Mouse (Mus musculus): ENCODE measurements around the gene Pax5. TPM values are rescaled to one million over a fixed set of nuclear protein-coding genes. Genes with fewer than 3 reads are reported as not detected.

The Pax5 gene
- polyA plus RNA-seq, 1 experiment from 2014 or later = 0.01 TPM

DNA sequence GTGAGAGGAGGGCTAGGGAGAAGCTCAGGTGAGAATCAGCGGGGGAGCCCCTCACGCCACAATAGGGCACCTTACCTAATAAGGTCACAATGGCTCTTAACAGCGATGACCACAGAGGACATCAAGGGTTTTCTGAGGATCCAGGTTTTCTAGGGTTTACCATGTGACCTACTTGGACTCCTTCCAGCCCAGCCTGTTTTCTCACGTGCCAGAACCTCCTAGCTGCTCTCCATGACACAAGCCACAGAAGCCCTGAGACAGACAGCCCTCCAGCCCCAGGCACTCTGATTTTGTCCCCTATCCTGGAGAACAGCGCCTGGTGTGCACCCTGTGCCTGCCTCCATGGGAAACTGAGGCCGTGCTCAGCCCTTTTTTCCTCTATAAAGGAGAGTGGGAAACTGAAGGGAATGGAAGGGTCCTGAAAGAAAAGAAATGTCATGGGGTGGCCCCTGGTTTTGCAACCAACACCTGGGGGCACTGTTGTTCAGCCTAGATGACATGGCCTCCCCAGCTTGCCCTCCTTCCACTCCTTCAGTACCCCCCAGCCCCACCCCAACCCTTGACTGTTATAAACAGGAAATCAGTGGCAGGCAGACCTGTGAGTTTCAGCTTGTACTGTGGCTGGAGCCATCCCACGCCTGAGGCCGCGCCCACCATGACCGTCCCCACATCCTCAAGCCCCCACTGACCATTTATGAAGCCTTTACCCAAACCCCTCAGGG, 37.9 kb downstream of the Pax5 start:
- ATAC-seq = no peak
- H3K4me2 ChIP-seq (replicated peaks) = no peak overlapping the region
- H3K9ac ChIP-seq = no peak overlapping the region
- no peaks in the 10 kb centered on the region for H3K36me3 ChIP-seq
- H3K27ac ChIP-seq = no peak overlapping the region
- no peaks in the 10 kb centered on the region for H3K4me1 ChIP-seq (replicated peaks)
- H3K27me3 ChIP-seq (replicated peaks) = no peaks in the 10 kb centered on the region
- 48% methylated on average over 10 of the region's 10 CpGs for WGBS
- no peaks in the 10 kb centered on the region for H3K9me3 ChIP-seq
- H3K4me3 ChIP-seq (replicated peaks) = no peak overlapping the region

DNA sequence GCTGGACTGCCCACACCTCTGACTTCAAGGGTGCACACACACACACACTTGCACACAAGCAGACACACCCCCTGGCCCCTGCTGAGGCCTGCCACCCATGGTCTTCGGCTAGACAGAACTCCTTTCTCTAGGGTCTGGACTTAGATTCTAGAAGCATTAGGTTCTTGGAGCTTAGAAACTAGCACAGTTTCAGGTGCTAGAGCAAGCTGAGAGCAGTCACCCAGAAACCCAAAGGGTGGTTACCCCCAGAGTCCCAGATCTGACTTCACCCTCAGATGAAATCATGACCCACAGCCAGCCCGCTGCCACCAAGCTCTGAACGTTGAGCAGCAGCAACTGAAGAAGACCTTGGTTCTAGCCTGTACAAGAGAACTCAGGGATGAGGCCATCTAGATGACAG, 38.8 kb downstream of the Pax5 start:
- Histone ChIP-seq H3K27me3 (replicated peaks) (peaks cover 2% of the 10 kb centered on the region; the same call in 1 of the 2 replicates), H3K36me3 (no peaks in the 10 kb centered on the region), H3K27ac (no peak overlapping the region), H3K4me1 (replicated peaks) (no peaks in the 10 kb centered on the region), H3K4me3 (replicated peaks) (no peak overlapping the region), H3K9ac (no peak overlapping the region), H3K4me2 (replicated peaks) (no peak overlapping the region), H3K9me3 (no peaks in the 10 kb centered on the region)
- 85% methylated on average over 3 of the region's 3 CpGs for WGBS
- ATAC-seq = no peak

DNA sequence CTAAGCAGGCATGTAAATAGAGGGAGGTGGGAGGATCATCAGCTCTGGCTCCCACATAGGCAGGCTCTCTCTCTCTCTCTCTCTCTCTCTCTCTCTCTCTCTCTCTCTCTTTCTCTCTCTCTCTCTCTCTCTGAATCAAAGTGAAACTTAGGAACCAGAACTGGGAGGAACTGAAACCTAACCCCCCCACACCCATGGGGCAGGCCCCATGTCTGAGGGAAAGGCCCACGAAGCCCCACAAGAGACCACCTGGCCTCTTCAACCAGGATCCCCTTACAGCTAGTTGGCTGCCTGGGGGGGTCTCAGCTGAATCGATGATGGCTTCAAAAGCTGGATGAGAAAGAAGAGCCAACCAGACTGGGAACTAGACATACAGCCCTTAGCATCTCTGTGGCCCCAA, 39.3 kb downstream of the Pax5 start:
- no peaks in the 10 kb centered on the region for H3K9me3 ChIP-seq
- H3K27me3 ChIP-seq (replicated peaks) = peaks cover 5% of the 10 kb centered on the region; the same call in 1 of the 2 replicates
- no peak overlapping the region for H3K4me3 ChIP-seq (replicated peaks)
- no peak for ATAC-seq
- H3K4me1 ChIP-seq (replicated peaks) = no peaks in the 10 kb centered on the region
- H3K36me3 ChIP-seq = no peaks in the 10 kb centered on the region
- H3K9ac ChIP-seq = no peak overlapping the region
- no peak overlapping the region for H3K27ac ChIP-seq
- H3K4me2 ChIP-seq (replicated peaks) = no peak overlapping the region
- 78% methylated on average over 2 of the region's 2 CpGs for WGBS

DNA sequence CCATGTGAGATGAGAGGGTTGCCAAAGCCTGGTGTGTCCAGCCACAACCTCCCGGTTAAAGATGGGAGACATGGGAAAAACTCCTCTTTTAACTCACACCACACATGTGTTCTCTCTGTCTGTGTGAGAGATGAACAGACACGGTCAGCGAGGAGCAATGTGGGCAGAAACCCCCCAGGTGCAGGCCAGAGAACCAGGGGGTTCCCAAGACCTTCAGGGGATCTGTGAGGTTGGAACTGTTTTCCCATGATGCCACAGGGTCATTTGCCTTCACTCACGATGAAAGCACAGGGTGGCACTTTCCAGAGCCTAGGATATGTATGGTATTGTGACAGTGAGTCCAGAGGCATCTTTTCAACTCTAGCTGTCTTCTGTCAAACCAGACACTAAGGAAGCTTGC, 39.9 kb downstream of the Pax5 start:
- H3K27ac ChIP-seq = no peak overlapping the region
- ATAC-seq = no peak
- no peaks in the 10 kb centered on the region for H3K4me1 ChIP-seq (replicated peaks)
- no peak overlapping the region for H3K9ac ChIP-seq
- 78% methylated on average over 4 of the region's 4 CpGs for WGBS
- no peak overlapping the region for H3K4me3 ChIP-seq (replicated peaks)
- no peaks in the 10 kb centered on the region for H3K9me3 ChIP-seq
- no peak overlapping the region for H3K4me2 ChIP-seq (replicated peaks)
- H3K27me3 ChIP-seq (replicated peaks) = peaks cover 11% of the 10 kb centered on the region
- no peaks in the 10 kb centered on the region for H3K36me3 ChIP-seq

DNA sequence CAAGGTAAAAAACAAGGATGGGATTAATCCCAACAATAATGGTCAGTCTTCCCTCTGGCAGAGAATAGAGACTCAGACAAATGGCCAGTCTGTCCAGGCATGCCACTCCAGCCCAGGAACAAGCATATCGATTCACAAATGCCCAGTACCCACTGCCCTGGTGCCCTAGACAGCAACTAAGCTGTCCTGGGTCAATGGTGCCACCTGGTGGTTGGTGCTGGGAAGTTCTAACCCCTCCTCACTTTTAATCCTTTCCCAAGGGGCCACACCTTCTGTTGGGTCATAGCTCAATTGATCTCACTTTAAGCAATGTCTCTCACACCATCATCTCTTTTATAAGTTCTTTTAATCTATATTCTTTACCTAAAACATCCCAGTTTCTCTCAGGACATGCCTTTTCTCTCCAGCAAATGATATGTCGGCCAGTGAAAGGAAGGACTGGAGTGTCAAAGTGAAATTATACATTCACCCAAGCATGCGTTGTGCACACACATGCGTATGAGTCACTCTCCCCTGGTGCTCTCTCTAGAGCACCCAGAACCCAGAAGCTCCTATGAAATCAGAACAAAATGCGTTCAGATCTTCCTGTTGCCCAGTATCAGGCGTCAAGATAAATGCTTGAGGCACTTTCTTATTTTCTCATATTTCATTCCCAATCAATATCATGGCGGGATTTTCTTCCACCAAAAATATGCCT, 40.7 kb downstream of the Pax5 start:
- H3K9ac ChIP-seq = no peak overlapping the region
- no peak overlapping the region for H3K27ac ChIP-seq
- peaks cover 19% of the 10 kb centered on the region for H3K27me3 ChIP-seq (replicated peaks)
- WGBS = 83% methylated on average over 7 of the region's 7 CpGs
- H3K4me2 ChIP-seq (replicated peaks) = no peak overlapping the region
- no peak for ATAC-seq
- H3K36me3 ChIP-seq = no peaks in the 10 kb centered on the region
- H3K4me1 ChIP-seq (replicated peaks) = no peaks in the 10 kb centered on the region
- H3K9me3 ChIP-seq = no peaks in the 10 kb centered on the region
- no peak overlapping the region for H3K4me3 ChIP-seq (replicated peaks)

DNA sequence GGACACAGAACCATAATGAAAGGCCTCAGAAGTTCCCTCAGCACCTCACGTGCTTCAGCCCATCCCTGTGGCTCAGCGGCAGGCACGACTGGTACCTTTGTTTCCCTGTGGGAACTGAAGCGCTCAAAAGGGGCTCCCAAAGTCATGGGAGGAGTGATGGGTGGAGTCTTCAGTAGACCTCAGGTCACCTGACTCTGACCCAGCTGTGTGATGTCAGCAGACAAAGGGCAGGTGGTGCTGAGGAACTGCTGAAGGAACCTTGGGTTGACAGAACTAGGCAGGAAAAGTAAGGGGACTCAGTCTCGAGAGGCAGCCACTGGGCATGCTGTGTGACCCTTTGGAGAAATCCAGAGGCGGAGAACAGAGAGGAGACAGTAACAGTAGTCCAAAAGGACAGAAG, 41.7 kb downstream of the Pax5 start:
- Histone ChIP-seq H3K4me3 (replicated peaks) (no peak overlapping the region), H3K9me3 (no peaks in the 10 kb centered on the region), H3K4me1 (replicated peaks) (peaks cover 4% of the 10 kb centered on the region; the same call in 1 of the 2 replicates), H3K9ac (no peak overlapping the region), H3K27me3 (replicated peaks) (peaks cover 29% of the 10 kb centered on the region), H3K4me2 (replicated peaks) (no peak overlapping the region), H3K36me3 (no peaks in the 10 kb centered on the region), H3K27ac (no peak overlapping the region)
- WGBS = 72% methylated on average over 6 of the region's 6 CpGs
- ATAC-seq = no peak

DNA sequence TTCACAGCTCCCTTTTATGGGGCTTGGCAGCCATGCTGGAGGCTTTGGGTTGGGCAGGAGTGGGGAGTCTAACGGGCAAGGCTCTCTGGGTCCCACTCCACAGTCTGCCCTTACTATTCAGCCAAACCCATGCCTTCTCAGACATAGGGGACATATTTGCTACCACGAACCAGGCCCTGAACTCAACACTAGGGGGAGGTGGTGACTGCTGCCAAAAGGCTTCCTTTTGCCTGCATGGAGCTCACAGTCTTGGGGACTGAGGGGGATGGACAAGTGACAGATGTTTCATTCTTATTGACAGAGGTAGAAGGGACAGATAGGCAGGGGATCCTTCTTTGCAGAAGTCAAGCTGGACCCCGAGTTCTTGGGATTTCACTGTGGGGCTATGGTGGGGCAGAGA, 42.1 kb downstream of the Pax5 start:
- WGBS = 55% methylated on average over 3 of the region's 3 CpGs

DNA sequence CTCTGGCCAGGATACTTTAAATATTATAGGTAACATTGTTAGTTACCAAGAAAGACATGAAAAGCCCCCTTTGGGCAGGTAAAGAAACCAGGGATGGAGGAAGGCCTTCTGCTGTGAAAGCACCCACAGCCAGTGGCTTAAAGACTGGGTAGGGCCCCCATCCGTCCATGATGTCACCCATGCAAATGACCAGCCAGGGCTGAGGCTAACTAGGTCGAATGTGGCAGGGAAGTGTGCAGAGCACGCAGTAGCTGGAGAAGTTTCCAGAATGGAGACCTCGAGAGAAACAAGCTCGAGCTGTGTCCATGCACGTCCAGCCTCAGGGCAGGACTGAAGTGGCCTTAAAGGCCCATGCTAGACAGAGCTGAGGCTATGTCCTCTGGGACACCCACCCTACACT, 42.9 kb downstream of the Pax5 start:
- Histone ChIP-seq H3K9me3 (no peaks in the 10 kb centered on the region), H3K4me3 (replicated peaks) (no peak overlapping the region), H3K4me2 (replicated peaks) (no peak overlapping the region), H3K9ac (no peak overlapping the region), H3K36me3 (no peaks in the 10 kb centered on the region), H3K27me3 (replicated peaks) (peaks cover 41% of the 10 kb centered on the region), H3K27ac (no peak overlapping the region), H3K4me1 (replicated peaks) (peaks cover 6% of the 10 kb centered on the region; the same call in 1 of the 2 replicates)
- 77% methylated on average over 6 of the region's 6 CpGs for WGBS
- ATAC-seq = no peak

More for the DNA sequence above, 42.1 kb downstream of the Pax5 start:
- H3K4me2 ChIP-seq (replicated peaks) = no peak overlapping the region
- H3K27me3 ChIP-seq (replicated peaks) = peaks cover 33% of the 10 kb centered on the region
- peaks cover 6% of the 10 kb centered on the region; the same call in 1 of the 2 replicates for H3K4me1 ChIP-seq (replicated peaks)
- no peak overlapping the region for H3K4me3 ChIP-seq (replicated peaks)
- no peaks in the 10 kb centered on the region for H3K9me3 ChIP-seq
- no peak for ATAC-seq
- no peak overlapping the region for H3K9ac ChIP-seq
- no peaks in the 10 kb centered on the region for H3K36me3 ChIP-seq
- no peak overlapping the region for H3K27ac ChIP-seq

DNA sequence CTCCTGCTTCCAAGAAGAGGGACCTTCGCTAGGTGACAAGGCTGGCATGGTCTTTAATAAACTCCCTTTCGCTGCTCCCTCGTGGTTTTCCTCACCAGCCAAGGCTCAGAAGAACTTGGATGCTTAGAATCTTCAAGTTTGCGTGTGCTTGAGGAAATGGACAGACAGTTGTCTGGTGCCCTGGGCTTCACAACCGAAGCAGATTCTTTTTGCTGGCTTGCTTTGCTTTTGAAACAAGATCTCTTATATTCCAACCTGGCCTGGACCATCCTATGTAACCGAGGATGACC, 45.6 kb downstream of the Pax5 start:
- Histone ChIP-seq H3K27me3 (replicated peaks) (peaks cover 44% of the 10 kb centered on the region), H3K27ac (no peak overlapping the region), H3K4me2 (replicated peaks) (peak overlapping the region; percentile 98), H3K4me3 (replicated peaks) (peak overlapping the region; percentile 53), H3K9ac (peak overlapping the region; percentile 42), H3K36me3 (no peaks in the 10 kb centered on the region), H3K4me1 (replicated peaks) (peaks cover 6% of the 10 kb centered on the region; the same call in 1 of the 2 replicates), H3K9me3 (no peaks in the 10 kb centered on the region)
- no peak for ATAC-seq
- WGBS = 32% methylated on average over 6 of the region's 6 CpGs

DNA sequence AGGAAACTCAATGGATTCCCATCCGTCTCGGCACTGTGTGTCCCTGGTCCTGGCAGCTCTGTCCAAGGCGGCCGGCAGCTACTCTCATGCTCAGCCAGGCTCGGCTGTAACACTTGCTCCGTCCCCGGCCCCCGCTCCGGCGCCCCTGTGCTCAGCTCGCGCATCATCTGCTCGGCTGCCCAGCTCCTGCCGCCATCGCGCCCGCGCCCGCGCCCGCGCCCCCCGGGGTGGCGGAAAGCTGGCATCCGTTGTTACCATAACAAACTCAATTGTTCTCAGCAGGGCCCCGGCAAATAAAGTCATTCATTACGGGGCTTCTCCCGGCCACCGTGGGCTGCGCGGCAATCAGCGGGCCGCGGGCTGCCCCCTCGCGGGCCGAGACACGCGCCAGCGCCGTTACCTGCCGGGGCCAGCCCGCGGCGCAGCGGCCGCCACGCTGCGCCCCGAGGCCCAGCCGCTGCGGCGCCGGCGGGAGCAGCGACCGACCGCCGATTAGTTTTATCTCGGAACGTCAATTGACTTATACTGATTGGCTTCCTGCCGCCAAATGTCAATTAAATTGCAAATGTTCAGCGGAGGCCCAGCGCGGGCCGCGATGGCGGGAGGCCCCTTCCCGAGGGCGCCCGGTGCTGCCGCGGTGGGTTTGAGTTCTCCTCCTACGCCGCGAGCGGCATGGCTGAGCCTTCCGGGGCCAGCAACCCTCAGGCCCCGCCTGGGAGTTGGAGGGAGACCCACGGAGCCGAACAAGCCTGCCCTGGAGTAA, 46.1 kb downstream of the Pax5 start:
- Histone ChIP-seq H3K9me3 (no peaks in the 10 kb centered on the region), H3K9ac (peak overlapping the region; percentile 42), H3K27ac (no peak overlapping the region), H3K4me3 (replicated peaks) (peak overlapping the region; percentile 53), H3K4me1 (replicated peaks) (peaks cover 6% of the 10 kb centered on the region; the same call in 1 of the 2 replicates), H3K27me3 (replicated peaks) (peaks cover 44% of the 10 kb centered on the region), H3K4me2 (replicated peaks) (peak overlapping the region; percentile 98), H3K36me3 (no peaks in the 10 kb centered on the region)
- peak; percentile 61; the same call in 1 of the 2 replicates for ATAC-seq
- under 1% methylated on average over 81 of the region's 81 CpGs for WGBS

DNA sequence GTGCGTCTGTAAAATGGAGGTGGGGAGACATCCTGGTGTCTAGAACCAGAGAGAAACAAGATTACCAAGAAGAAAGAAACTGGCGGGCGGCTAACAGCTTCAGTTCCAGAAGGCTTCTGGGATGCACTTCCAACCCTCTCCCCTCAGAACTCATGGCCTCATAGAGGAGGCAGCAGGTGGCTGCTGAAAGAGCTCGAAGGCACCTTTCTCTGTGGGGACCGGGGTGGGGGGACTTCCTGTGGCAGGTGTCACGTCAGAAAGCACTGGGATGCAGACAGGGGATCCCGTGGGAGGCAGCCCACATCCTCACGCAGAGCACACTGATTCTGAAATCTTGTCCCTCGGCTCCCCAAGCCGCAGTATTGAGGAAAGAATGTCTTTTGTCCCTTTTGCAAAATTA, 46.8 kb downstream of the Pax5 start:
- Histone ChIP-seq H3K4me2 (replicated peaks) (peak overlapping the region; percentile 98), H3K4me3 (replicated peaks) (no peak overlapping the region), H3K4me1 (replicated peaks) (peaks cover 6% of the 10 kb centered on the region; the same call in 1 of the 2 replicates), H3K36me3 (no peaks in the 10 kb centered on the region), H3K27ac (no peak overlapping the region), H3K27me3 (replicated peaks) (peaks cover 44% of the 10 kb centered on the region), H3K9me3 (no peaks in the 10 kb centered on the region), H3K9ac (no peak overlapping the region)
- peak; percentile 4; the same call in 1 of the 2 replicates for ATAC-seq
- 34% methylated on average over 10 of the region's 10 CpGs for WGBS

DNA sequence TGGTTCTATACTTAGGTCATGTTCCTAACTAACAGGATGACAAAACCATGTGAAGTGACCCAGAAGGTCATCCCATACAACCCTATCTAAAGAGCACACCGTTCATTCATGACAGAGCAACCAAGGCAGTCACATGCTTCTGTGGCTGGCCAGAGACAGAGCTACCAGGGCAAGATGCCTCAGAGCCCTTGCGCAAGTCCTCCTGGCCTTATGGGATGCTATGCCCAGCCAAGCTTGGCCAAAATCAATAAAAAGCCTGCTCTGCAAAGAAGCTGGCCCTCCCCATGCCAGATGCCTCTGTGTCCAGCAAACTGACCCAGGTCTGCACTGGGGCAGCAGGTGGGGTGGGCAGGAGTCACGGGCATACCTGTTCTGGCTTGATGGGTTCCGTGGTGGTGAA, 65.1 kb downstream of the Pax5 start:
- Histone ChIP-seq H3K4me3 (replicated peaks) (no peak overlapping the region), H3K9me3 (no peaks in the 10 kb centered on the region), H3K27ac (no peak overlapping the region), H3K4me1 (replicated peaks) (no peaks in the 10 kb centered on the region), H3K27me3 (replicated peaks) (no peaks in the 10 kb centered on the region), H3K4me2 (replicated peaks) (no peak overlapping the region), H3K9ac (no peak overlapping the region), H3K36me3 (no peaks in the 10 kb centered on the region)
- WGBS = 90% methylated on average over 4 of the region's 4 CpGs
- no peak for ATAC-seq

All from intestine, embryonic 15.5 days (tissue).